In genomic region chr2:147738307-147738872, GRCm38 (mm10) we compare ENCODE assay signal across 9 mouse cellular contexts.
DNase-seq lines count a peak whose midpoint lies in the region; ATAC-seq and TF ChIP-seq lines count a peak whose summit lies in the region.
"Had no signal": no experiment of that assay in that cellular context is flagged by ENCODE, and none has a peak within 500 bp of the region (broad histone marks: within the 10 kb centered on the region; RNA-seq: fewer than 3 reads in every experiment).

No protein-coding gene starts in this region.

- peak; percentile 58; the same call in 1 of the 2 replicates for ATAC-seq in midbrain, embryonic 11.5 days (ENCODE audit: low FRiP score)

- H3K4me3 ChIP-seq in E14TG2a.4 (replicated peaks; ENCODE audit: low read length): no peak overlapping the region
- H3K4me3 ChIP-seq in midbrain, embryonic 11.5 days (ENCODE audit: low read depth, low read length): no peak overlapping the region
- H3K4me3 ChIP-seq: liver, embryonic 15.5 days had no signal

- peak; percentile 93 for TF ChIP-seq CTCF in E14TG2a.4 (conservative IDR thresholded peaks at IDR 0.05; ENCODE audit: low read length)

- intact Hi-C loops in heart, postnatal 10 days (cut with DNase I): loop anchor here (1.0 to 5.0 kb wide), 3 partner anchors 305 to 417 kb away; partner anchors contain the start of gene Pax1

- DNase-seq in gastrocnemius, postnatal 10 days: peak; percentile 15
- DNase-seq in gastrocnemius, postnatal 25 days: no peak
- DNase-seq in cerebellum, postnatal 14 days: peak; percentile 67 to 72
- peak; percentile 43 to 74 for DNase-seq in heart, postnatal 10 days
- DNase-seq in layer of hippocampus, adult 9-11 months: peak; percentile 44
- DNase-seq in midbrain, embryonic 11.5 days (ENCODE audit: low spot score, missing footprints): peak; percentile 93
- DNase-seq in spleen, adult 18-20 months: no peak

- H3K36me3 ChIP-seq in E14TG2a.4 (ENCODE audit: insufficient read depth, low read length): no peaks in the 10 kb centered on the region
- H3K36me3 ChIP-seq in midbrain, embryonic 11.5 days (ENCODE audit: control insufficient read depth, insufficient read depth, low read length): no peaks in the 10 kb centered on the region
- H3K36me3 ChIP-seq: liver, embryonic 15.5 days had no signal

- H3K27ac ChIP-seq in midbrain, embryonic 11.5 days (ENCODE audit: low read depth, low read length): no peak overlapping the region
- H3K27ac ChIP-seq: liver, embryonic 15.5 days had no signal

- no peaks in the 10 kb centered on the region for H3K9me3 ChIP-seq in E14TG2a.4 (ENCODE audit: low read length)
- no peaks in the 10 kb centered on the region for H3K9me3 ChIP-seq in midbrain, embryonic 11.5 days (ENCODE audit: control insufficient read depth, low read length)
- H3K9me3 ChIP-seq: liver, embryonic 15.5 days had no signal

- 46% methylated on average over 10 of the region's 10 CpGs for WGBS in midbrain, embryonic 11.5 days

- peaks cover 8% of the 10 kb centered on the region for H3K4me1 ChIP-seq in E14TG2a.4 (replicated peaks; ENCODE audit: low read depth, low read length)
- H3K4me1 ChIP-seq in midbrain, embryonic 11.5 days (ENCODE audit: control insufficient read depth, insufficient read depth, low read length): no peaks in the 10 kb centered on the region
- H3K4me1 ChIP-seq: liver, embryonic 15.5 days had no signal

- no peak overlapping the region for H3K4me2 ChIP-seq in midbrain, embryonic 11.5 days
- H3K4me2 ChIP-seq: liver, embryonic 15.5 days had no signal

- H3K27me3 ChIP-seq in E14TG2a.4 (ENCODE audit: insufficient read depth, low read length): no peaks in the 10 kb centered on the region
- no peaks in the 10 kb centered on the region for H3K27me3 ChIP-seq in midbrain, embryonic 11.5 days (ENCODE audit: control insufficient read depth, insufficient read depth, low read length)
- H3K27me3 ChIP-seq: liver, embryonic 15.5 days had no signal

- H3K9ac ChIP-seq in midbrain, embryonic 11.5 days (ENCODE audit: low read length): no peak overlapping the region
- H3K9ac ChIP-seq: liver, embryonic 15.5 days had no signal

Comparison
In these comparisons a context has a peak if more than half of its experiments do, and no peak if none do; other contexts are left out.
1. DNase-seq: peak in gastrocnemius, postnatal 10 days (single experiment), cerebellum, postnatal 14 days (2 of 2), heart, postnatal 10 days (2 of 2), layer of hippocampus, adult 9-11 months (single experiment) and midbrain, embryonic 11.5 days (single experiment); none in gastrocnemius, postnatal 25 days (single experiment) and spleen, adult 18-20 months (0 of 2).